Mouse (Mus musculus) hindbrain, embryonic 16.5 days (tissue): ENCODE results near the gene Egr4. TPM values are rescaled to one million over a fixed set of nuclear protein-coding genes. Genes with fewer than 3 reads are reported as not detected.
A peak's percentile ranks its signal among the peaks of the same experiment; 100 is the strongest.

Experiments used
- ATAC-seq: fragments of 200-750 bp; cut with Nextera tagmentation; 2 replicates; pipeline ENCODE4 v1.8.0; 2017; ENCODE audit warnings: moderate TSS enrichment, moderate library complexity
- H3K27ac ChIP-seq: fragments of 300-500 bp; sonication (generic); 2 replicates; pipeline ENCODE4 v1.5.1; 2014; ENCODE audit warnings: low read depth, mild to moderate bottlenecking, control low read depth, low read length, moderate library complexity
- H3K27me3 ChIP-seq: fragments of 300-500 bp; sonication (generic); replicated peaks from 2 replicates; pipeline ENCODE4 v1.6.1; 2014; ENCODE audit warnings: low read length; ENCODE audit not compliant: control insufficient read depth, insufficient read depth
- H3K36me3 ChIP-seq: fragments of 300-500 bp; sonication (generic); 2 replicates; pipeline ENCODE4 v1.6.1; 2014; ENCODE audit warnings: mild to moderate bottlenecking, low read length, moderate library complexity, mixed read lengths; ENCODE audit not compliant: control insufficient read depth, insufficient read depth
- H3K4me1 ChIP-seq: fragments of 300-500 bp; sonication (generic); 2 replicates; pipeline ENCODE4 v1.6.1; 2014; ENCODE audit warnings: low read depth, low read length; ENCODE audit not compliant: control insufficient read depth, insufficient read depth
- H3K4me2 ChIP-seq: fragments of 300-500 bp; sonication (generic); 2 replicates; pipeline ENCODE4 v1.6.1; 2014; ENCODE audit warnings: mild to moderate bottlenecking, low read length, control low read depth, moderate library complexity
- H3K4me3 ChIP-seq: fragments of 300-500 bp; sonication (generic); 2 replicates; pipeline ENCODE4 v1.5.1; 2014; ENCODE audit warnings: mild to moderate bottlenecking, low read length, control low read depth, moderate library complexity
- H3K9ac ChIP-seq: fragments of 300-500 bp; sonication (generic); 2 replicates; pipeline ENCODE4 v1.6.1; 2014; ENCODE audit warnings: low read depth, mild to moderate bottlenecking, control low read depth, low read length, moderate library complexity
- H3K9me3 ChIP-seq: fragments of 300-500 bp; sonication (generic); 2 replicates; pipeline ENCODE4 v1.6.1; 2014; ENCODE audit warnings: mild to moderate bottlenecking, low read length, moderate library complexity; ENCODE audit not compliant: control insufficient read depth
- WGBS: fragments of 180-500 bp; shearing (Covaris S2); extraction: QIAGEN DNeasy Blood & Tissue Kit; methylation state at CpG from one replicate; pipeline ENCODE4 v1.1.7; 2014; 5-methylcytosine and 5-hydroxymethylcytosine counted together
- polyA plus RNA-seq: library from polyadenylated mRNA; unstranded; fragments of >200 nt; fragmentation: Nextera tagmentation; extraction: Ambion mirVana; gene quantifications from 2 replicates; pipeline ENCODE4 v1.2.1, GENCODE M21; 2015

Egr4 gene
- polyA plus RNA-seq, 1 experiment from 2014 or later = not detected

DNA sequence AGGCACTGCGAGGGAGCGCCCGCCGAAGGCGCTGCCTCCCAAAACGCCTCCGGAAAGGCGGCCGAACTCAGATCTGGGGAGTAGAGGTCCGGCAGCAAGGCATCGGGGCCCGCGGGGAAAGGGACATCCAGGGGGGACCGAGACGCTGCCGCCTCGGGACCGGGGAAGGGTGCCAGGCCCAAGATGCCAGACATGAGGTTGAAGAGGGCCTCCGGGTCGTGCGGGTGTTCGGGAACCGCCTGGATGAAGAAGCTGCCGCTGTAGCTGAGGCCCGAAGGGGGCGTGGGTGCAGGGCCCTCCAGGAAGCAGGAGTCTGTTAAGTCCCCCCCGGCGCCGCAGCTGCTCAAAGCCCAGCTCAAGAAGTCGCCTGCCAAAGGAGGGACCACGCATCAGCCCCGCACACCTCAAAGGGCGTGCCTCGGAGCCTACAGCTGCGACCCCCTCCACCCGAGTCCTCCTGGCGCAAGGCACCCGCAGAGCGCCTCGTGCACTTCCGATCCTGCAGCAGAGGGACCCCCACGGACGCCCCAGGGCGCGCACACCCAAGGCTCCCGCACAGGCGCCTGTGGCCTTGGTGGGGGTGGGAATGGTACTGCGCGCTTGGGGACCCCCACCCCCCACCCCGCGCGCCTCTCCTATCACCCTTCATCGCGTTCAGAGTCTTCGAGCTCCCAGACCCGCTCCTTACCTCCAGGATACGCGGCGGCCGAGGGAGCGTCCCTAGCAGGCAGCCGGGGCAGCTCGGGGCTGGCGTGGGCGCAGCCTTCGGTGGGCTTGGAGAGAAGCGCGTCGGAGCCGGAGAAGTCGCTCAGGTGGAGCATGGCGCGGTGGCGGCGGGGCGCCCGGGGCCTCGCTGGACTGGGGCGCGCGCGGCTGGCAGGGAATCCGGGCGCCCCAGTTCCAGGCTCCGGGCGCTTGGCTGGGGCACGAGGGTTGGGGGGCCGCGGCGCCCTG, 535 bp downstream of the Egr4 start:
- Histone ChIP-seq H3K9me3 (no peaks in the 10 kb centered on the region), H3K4me2 (peak overlapping the region; percentile 81), H3K27me3 (peaks cover 48% of the 10 kb centered on the region), H3K4me1 (peaks cover 21% of the 10 kb centered on the region), H3K4me3 (peak overlapping the region; percentile 51), H3K9ac (no peak overlapping the region; the same call in 1 of the 2 replicates), H3K36me3 (no peaks in the 10 kb centered on the region), H3K27ac (no peak overlapping the region)
- peak; percentile 46 for ATAC-seq
- under 1% methylated on average over 79 of the region's 90 CpGs for WGBS

DNA sequence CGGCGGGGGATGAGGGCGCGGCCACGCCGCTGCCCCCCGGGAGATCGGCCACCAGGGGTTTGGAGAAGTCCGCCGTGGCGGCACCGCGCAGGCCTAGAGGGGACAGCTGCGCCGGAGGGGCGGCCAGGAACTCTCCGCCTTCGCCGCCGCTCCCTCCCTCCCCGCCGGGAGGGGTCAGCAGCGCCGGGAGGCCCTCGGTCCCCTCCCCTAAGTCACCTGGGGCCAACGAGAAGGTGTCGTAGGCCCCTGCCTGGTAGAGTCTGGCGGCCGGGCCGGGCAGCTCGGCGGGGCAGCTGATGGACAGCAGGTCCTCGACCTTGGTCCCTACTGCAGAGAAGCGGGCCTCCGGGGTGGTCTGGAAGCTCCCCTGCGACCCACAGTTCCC, 1.3 kb downstream of the Egr4 start:
- Histone ChIP-seq H3K4me3 (peak overlapping the region; percentile 51), H3K4me2 (peak overlapping the region; percentile 81), H3K36me3 (no peaks in the 10 kb centered on the region), H3K4me1 (peaks cover 20% of the 10 kb centered on the region), H3K9ac (peak overlapping the region; percentile 41; the same call in 1 of the 2 replicates), H3K27ac (no peak overlapping the region), H3K27me3 (peaks cover 48% of the 10 kb centered on the region), H3K9me3 (no peaks in the 10 kb centered on the region)
- ATAC-seq = no peak
- WGBS = 1% methylated on average over 34 of the region's 36 CpGs

DNA sequence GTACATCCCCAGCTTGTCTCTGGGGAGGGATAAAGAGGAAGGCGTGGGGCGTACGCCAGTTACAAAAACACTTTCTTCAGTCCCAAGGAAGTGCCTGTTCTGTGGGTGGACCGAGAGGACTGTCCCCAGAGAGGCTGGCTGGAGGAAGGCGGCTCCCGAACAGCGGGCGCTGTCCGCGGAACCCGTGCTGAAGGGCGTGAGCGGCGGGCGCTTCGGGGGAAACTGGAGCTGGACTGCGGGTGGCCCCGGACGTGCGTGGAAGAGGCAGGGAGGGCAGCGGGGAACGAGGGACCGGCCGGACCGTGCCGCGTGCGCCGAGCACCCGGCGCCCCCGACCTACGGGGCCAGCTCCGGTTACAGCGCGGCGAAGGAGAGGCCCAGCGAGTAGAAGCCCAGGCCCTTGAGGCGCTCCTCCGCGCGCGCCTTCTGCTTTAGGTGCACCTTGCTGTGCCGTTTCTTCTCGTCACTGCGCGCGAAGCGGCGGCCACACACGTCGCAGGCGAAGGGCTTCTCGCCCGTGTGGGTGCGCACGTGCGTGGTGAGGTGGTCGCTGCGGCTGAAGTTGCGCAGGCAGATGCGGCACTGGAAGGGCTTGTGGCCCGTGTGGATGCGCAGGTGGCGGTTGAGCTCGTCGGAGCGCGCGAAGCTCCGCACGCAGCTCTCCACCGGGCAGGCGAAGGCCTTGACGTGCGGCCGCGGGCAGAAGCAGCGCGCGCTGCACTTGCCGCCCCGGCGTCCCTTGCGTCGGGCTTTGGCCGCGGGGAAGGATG, 1.9 kb downstream of the Egr4 start:
- Histone ChIP-seq H3K27ac (no peak overlapping the region), H3K4me2 (peak overlapping the region; percentile 81), H3K36me3 (no peaks in the 10 kb centered on the region), H3K9ac (peak overlapping the region; percentile 41; the same call in 1 of the 2 replicates), H3K9me3 (no peaks in the 10 kb centered on the region), H3K4me1 (peaks cover 20% of the 10 kb centered on the region), H3K27me3 (peaks cover 48% of the 10 kb centered on the region), H3K4me3 (peak overlapping the region; percentile 51)
- ATAC-seq = no peak
- whole genome bisulfite sequencing = under 1% methylated on average over 79 of the region's 88 CpGs

DNA sequence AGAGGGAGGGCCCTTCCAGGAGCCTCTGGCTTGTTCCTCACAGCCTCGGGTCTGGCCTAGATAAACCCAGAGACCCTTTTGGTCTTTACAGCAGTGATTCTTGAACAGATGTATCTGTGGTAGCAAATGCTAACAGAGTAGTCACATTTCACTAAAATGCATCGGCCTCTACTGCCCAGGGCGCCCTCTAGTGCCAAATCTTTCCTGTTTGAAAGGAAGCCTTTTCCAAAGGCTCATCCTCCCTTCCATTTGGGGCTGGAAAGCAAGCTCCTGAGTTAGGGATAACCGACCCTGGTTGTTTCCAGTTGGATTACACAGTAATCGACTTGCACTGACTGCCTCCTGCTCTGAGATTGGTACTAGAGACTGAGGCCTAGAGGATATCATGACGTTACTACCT, 2.9 kb downstream of the Egr4 start:
- Histone ChIP-seq H3K4me1 (peaks cover 20% of the 10 kb centered on the region), H3K9ac (no peak overlapping the region), H3K4me3 (no peak overlapping the region), H3K36me3 (no peaks in the 10 kb centered on the region), H3K4me2 (no peak overlapping the region), H3K9me3 (no peaks in the 10 kb centered on the region), H3K27ac (no peak overlapping the region), H3K27me3 (peaks cover 42% of the 10 kb centered on the region)
- WGBS = 6% methylated on average over 6 of the region's 6 CpGs
- no peak for ATAC-seq

DNA sequence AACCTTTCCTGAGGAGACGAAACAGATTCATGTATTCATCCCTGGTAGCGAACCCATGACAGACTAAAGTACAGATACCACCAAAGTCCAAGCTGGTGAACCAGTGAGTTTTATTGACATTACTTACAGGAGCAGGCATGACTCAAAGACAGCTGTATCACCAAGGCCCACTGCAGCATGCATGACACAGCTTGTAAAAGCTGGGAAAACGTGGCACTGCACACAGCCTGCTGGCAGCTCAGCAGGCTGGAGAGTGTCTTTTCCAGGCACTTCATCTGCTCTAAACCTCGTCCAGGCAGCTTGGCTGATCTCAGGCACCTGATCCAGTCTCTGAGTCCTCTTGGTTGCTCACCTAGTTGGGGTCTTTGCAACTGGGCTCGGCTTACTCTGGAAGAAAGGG, 4.8 kb downstream of the Egr4 start:
- Histone ChIP-seq H3K27ac (no peak overlapping the region), H3K36me3 (no peaks in the 10 kb centered on the region), H3K9me3 (no peaks in the 10 kb centered on the region), H3K27me3 (peaks cover 32% of the 10 kb centered on the region), H3K4me1 (peaks cover 19% of the 10 kb centered on the region), H3K4me2 (no peak overlapping the region), H3K4me3 (no peak overlapping the region), H3K9ac (no peak overlapping the region)
- 53% methylated on average over 5 of the region's 5 CpGs for WGBS
- ATAC-seq = no peak

DNA sequence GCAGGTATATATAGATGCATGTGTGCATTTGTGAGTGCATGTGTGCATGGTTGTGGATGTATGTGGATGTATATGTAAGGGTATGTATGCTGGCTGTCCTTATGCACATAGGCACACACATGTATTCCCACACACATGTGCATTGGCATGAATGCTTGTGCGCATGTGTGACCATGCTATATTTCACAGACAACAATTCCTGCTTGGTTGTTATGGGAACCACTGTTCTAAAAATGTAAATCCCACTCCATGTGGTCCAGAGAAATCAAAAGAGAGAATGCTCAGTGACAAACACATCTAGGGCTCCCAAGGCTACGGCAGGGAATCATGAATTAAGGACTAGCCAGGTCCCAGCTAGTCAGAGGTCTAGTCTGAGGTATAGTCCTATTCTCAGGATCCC, 8.5 kb downstream of the Egr4 start:
- no peak overlapping the region for H3K9ac ChIP-seq
- H3K36me3 ChIP-seq = no peaks in the 10 kb centered on the region
- no peak overlapping the region for H3K4me2 ChIP-seq
- WGBS = 61% methylated on average over 2 of the region's 2 CpGs
- peaks cover 11% of the 10 kb centered on the region for H3K4me1 ChIP-seq
- no peak for ATAC-seq
- no peak overlapping the region for H3K4me3 ChIP-seq
- H3K27me3 ChIP-seq = peaks cover 3% of the 10 kb centered on the region; the same call in 1 of the 2 replicates
- no peaks in the 10 kb centered on the region for H3K9me3 ChIP-seq
- no peak overlapping the region for H3K27ac ChIP-seq

DNA sequence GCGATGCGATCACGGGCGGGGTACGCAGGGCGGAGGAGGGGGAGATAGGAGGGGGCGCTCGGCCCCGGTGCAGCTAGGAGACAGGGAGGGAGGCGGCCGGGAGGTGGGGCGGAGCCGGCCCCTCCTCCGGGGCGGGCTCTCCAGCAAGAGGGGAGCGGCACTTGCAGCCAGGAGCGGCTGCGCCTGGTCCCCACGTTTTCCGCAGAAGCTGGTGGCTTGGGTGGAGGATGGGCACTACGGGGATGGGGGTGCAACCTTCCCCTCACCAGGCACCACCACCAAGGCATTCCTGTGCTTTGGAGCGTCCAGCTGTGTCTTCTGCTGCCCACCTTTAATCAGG, 10.5 kb downstream of the Egr4 start, which contains the start of gene Fbxo41:
Gene Fbxo41 (minus strand): TSS at position 84 of the 340 bp plus-strand sequence.
- peaks cover 11% of the 10 kb centered on the region for H3K4me1 ChIP-seq
- H3K27ac ChIP-seq = peak within 1 kb of the TSS; percentile 89
- peak; percentile 89 for ATAC-seq
- no peaks in the 10 kb centered on the region for H3K9me3 ChIP-seq
- peak within 1 kb of the TSS; percentile 87 for H3K4me3 ChIP-seq
- peak within 1 kb of the TSS; percentile 97 for H3K9ac ChIP-seq
- no peaks in the 10 kb centered on the region for H3K27me3 ChIP-seq
- WGBS = 0% methylated on average over 20 of the region's 22 CpGs
- no peaks in the 10 kb centered on the region for H3K36me3 ChIP-seq
- H3K4me2 ChIP-seq = peak within 1 kb of the TSS; percentile 76

DNA sequence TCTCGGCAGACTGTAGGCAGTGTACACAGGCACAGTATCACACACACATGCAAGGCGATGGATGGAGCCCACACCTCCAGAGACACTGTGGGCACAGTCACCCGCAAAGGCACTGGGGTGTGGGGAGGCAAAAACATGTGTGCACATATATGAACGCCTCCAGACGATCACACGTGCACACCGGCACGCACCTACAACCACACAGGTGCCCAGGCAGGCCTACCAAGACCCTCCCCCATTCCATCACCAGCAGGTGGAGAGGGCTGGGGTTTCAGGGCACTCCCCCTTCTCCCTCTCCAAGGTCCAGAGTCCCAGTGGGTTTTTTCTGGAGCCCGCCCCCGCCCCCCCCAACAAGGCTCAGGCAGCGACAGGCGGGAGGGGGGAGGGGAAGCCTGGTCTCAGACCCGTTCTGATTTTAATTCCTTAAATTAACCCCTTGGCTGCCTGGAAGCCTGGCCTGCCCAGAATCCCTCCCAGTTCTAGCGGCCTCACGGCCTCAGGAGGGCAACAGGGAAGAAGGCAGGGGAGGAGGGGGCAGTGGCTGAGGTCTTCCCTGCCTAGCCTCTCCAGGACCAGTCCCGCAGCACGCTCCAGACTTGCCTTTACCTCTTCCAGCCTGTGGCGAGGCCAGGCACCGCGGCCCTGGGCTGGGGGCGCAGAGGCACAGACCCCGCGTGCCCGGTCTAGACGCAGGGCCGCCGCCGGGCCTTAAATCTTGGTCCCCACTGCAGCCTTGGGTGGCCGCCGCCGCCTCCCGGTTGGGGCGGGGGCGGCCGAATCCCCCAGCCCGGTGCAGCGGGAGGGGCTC, 11.1 kb downstream of the Egr4 start:
- H3K4me3 ChIP-seq = peak overlapping the region; percentile 87
- H3K4me2 ChIP-seq = peak overlapping the region; percentile 76
- H3K9me3 ChIP-seq = no peaks in the 10 kb centered on the region
- peak overlapping the region; percentile 97 for H3K9ac ChIP-seq
- peak; percentile 78 for ATAC-seq
- peaks cover 11% of the 10 kb centered on the region for H3K4me1 ChIP-seq
- peak overlapping the region; percentile 89 for H3K27ac ChIP-seq
- no peaks in the 10 kb centered on the region for H3K36me3 ChIP-seq
- 2% methylated on average over 32 of the region's 37 CpGs for WGBS
- no peaks in the 10 kb centered on the region for H3K27me3 ChIP-seq
